Mouse (Mus musculus) heart, postnatal 0 days (tissue): ENCODE results near the gene Scn5a.

Experiments
- CTCF ChIP-seq: IDR thresholded peaks from 2 replicates; pipeline ENCODE4 v1.5.1; 2016; ENCODE audit warnings: antibody characterized with exemption, control low read depth, low read depth
- EP300 ChIP-seq: IDR thresholded peaks from 2 replicates; pipeline ENCODE4 v1.6.1; 2016; ENCODE audit warnings: antibody characterized with exemption, low read depth

DNA sequence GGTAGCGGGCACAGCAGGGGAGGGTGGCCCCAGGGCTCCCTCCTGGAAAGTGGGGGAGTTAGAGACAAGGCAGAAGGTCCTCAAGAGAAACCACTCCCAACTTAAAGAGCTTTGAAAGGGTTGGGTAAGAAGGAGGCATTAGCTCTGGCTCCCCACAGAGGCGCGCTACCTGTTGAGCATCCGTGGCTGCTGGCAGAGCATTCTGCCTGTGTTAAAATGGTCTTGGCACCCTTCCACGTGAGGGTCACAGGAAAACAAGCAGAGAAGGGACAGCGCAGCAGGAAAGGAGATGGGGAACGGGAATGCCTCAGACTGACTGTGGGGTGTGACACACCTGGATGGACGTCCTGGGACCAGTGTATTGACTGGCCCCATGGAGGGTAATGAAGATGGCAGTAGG is 60.6 kb downstream of the Scn5a start:
- TF ChIP-seq CTCF (no peak), EP300 (no peak)
